In the genomic region with DNA sequence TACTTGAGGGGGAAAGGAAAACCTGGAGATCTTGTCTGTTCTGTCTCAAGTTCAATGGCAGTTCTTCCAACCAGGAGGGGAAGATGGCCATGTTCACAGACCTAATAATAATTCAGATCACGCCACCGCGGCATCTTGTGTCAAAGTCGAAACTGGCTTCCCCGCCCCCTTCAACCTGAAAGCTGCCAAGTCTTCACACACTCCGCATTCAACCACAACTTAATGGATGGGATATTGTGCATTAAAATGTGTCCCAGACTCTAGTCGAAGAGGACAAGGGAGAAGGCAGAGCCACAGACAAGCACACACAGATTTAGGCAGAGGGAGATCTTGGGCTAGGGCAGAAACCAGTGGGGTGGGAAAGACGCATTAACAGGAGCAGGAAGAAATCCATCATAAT, we compare ENCODE assay signal across 8 mouse cellular contexts.
DNase-seq lines count a peak whose midpoint lies in the region; ATAC-seq and TF ChIP-seq lines count a peak whose summit lies in the region.

No protein-coding gene starts in this region.

- DNase-seq in right cerebral cortex, postnatal 4 days: peak; percentile 60
- no peak for DNase-seq in right cerebral cortex, adult 2 months (ENCODE audit: low spot score in 2 of 2)
- peak; percentile 60 for DNase-seq in embryonic facial prominence, embryonic 10.5 days (ENCODE audit: low spot score)
- peak; percentile 46 for DNase-seq in kidney, postnatal 0 days (ENCODE audit: low spot score)
- peak; percentile 76 for DNase-seq in lung, postnatal 36 days
- DNase-seq in yolk sac, embryonic 10.5 days (ENCODE audit: low spot score): peak; percentile 51

- H3K36me3 ChIP-seq in embryonic facial prominence, embryonic 10.5 days (replicated peaks): no peaks in the 10 kb centered on the region
- H3K36me3 ChIP-seq in heart, embryonic 14.5 days (ENCODE audit: control insufficient read depth, insufficient read depth, low read length): no peaks in the 10 kb centered on the region
- H3K36me3 ChIP-seq in kidney, postnatal 0 days (ENCODE audit: insufficient read depth, low read length): no peaks in the 10 kb centered on the region

- peak overlapping the region; percentile 63 for H3K4me3 ChIP-seq in embryonic facial prominence, embryonic 10.5 days
- H3K4me3 ChIP-seq in heart, embryonic 14.5 days (ENCODE audit: control insufficient read depth in 1 of 2, insufficient read depth in 1 of 2, low read depth in 1 of 2, low read length in 2 of 2): peak overlapping the region; percentile 37 to 51
- H3K4me3 ChIP-seq in kidney, postnatal 0 days (replicated peaks; ENCODE audit: low read depth, low read length): peak overlapping the region; percentile 47; the same call in 1 of the 2 replicates

- TF ChIP-seq CTCF in kidney, postnatal 0 days (IDR thresholded peaks at IDR 0.05; ENCODE audit: low read depth): no peak

- peak overlapping the region; percentile 100 for H3K9ac ChIP-seq in heart, embryonic 14.5 days (ENCODE audit: low read length)
- peak overlapping the region; percentile 27; the same call in 1 of the 2 replicates for H3K9ac ChIP-seq in kidney, postnatal 0 days (ENCODE audit: low read depth, low read length)

- H3K4me2 ChIP-seq in heart, embryonic 14.5 days (ENCODE audit: low read length): peak overlapping the region; percentile 97
- H3K4me2 ChIP-seq in kidney, postnatal 0 days (ENCODE audit: low read length): peak overlapping the region; percentile 76

- peak overlapping the region; percentile 93 for H3K27ac ChIP-seq in embryonic facial prominence, embryonic 10.5 days (replicated peaks)
- peak overlapping the region; percentile 91 to 100 for H3K27ac ChIP-seq in heart, embryonic 14.5 days (replicated peaks in 1 of 2; ENCODE audit: control insufficient read depth in 1 of 2, insufficient read depth in 1 of 2, low read depth in 2 of 2, low read length in 2 of 2)
- H3K27ac ChIP-seq in kidney, postnatal 0 days: peak overlapping the region; percentile 84

- peaks cover 70% of the 10 kb centered on the region for H3K4me1 ChIP-seq in embryonic facial prominence, embryonic 10.5 days
- H3K4me1 ChIP-seq in heart, embryonic 14.5 days (ENCODE audit: control insufficient read depth in 2 of 2, insufficient read depth in 2 of 2, low read length in 2 of 2): peaks cover 0 to 34% of the 10 kb centered on the region in 2 experiments
- H3K4me1 ChIP-seq in kidney, postnatal 0 days (replicated peaks; ENCODE audit: insufficient read depth, low read length): 0 out of 2 replicates have a peak, but pooled peaks cover 6% of the 10 kb centered on the region

- no peaks in the 10 kb centered on the region for H3K9me3 ChIP-seq in embryonic facial prominence, embryonic 10.5 days
- no peaks in the 10 kb centered on the region for H3K9me3 ChIP-seq in heart, embryonic 14.5 days (ENCODE audit: control insufficient read depth, low read length)
- H3K9me3 ChIP-seq in kidney, postnatal 0 days (replicated peaks; ENCODE audit: low read length): no peaks in the 10 kb centered on the region

- 0 out of 2 replicates have a peak, but pooled peaks cover 6% of the 10 kb centered on the region for H3K27me3 ChIP-seq in embryonic facial prominence, embryonic 10.5 days (replicated peaks; ENCODE audit: low read depth, poor library complexity, severe bottlenecking)
- H3K27me3 ChIP-seq in heart, embryonic 14.5 days (ENCODE audit: control insufficient read depth, insufficient read depth, low read length): no peaks in the 10 kb centered on the region
- no peaks in the 10 kb centered on the region for H3K27me3 ChIP-seq in kidney, postnatal 0 days (ENCODE audit: insufficient read depth, low read length)

- ATAC-seq in heart, embryonic 14.5 days (ENCODE audit: insufficient number of reproducible peaks, insufficient read depth, low FRiP score, low read depth): no peak
- ATAC-seq in kidney, postnatal 0 days (replicated peaks; ENCODE audit: low FRiP score, low read depth): no peak
- no peak for ATAC-seq in granulocyte monocyte progenitor cell, adult 5-6 weeks (replicated peaks; ENCODE audit: poor library complexity, severe bottlenecking)

- WGBS in embryonic facial prominence, embryonic 10.5 days: 1% methylated on average over 8 of the region's 8 CpGs
- WGBS in heart, embryonic 14.5 days: under 1% methylated on average over 8 of the region's 8 CpGs
- WGBS in kidney, postnatal 0 days: 4% methylated on average over 8 of the region's 8 CpGs

Comparison
In these comparisons a context has a peak if more than half of its experiments do, and no peak if none do; other contexts are left out.
1. DNase-seq: peak in right cerebral cortex, postnatal 4 days (single experiment), embryonic facial prominence, embryonic 10.5 days (single experiment), kidney, postnatal 0 days (single experiment), lung, postnatal 36 days (single experiment) and yolk sac, embryonic 10.5 days (single experiment); none in right cerebral cortex, adult 2 months (0 of 2).
2. Peak in every context shown above with its lines, with median percentiles within 50 percentile points of each other: H3K27ac ChIP-seq and H3K4me3 ChIP-seq.